Mouse (Mus musculus) adrenal gland (tissue): ENCODE results near the gene Ssx9.
"Not testable (repeated sequence)": the region's sequence is repeated elsewhere in the genome, so short reads cannot be mapped to it uniquely, and the experiment has no call there.

ENCODE experiments used
- intact Hi-C: fragments of 180-260 bp; cut with DNase I; formaldehyde crosslinking; loops from one replicate; pipeline ENCODE4 v1.15.1; 2025
- long read RNA-seq, 2 experiments: library from polyadenylated mRNA; unstranded; transcript quantifications; one replicate each; pipeline ENCODE4 v2.0.0; 2020; ENCODE audit warnings: borderline replicate concordance in 1 of 2; ENCODE audit not compliant: insufficient replicate concordance in 1 of 2

Ssx9 gene
- long read RNA-seq, experiment 1, result 0 reads
- long read RNA-seq, experiment 2, result 0 reads

DNA sequence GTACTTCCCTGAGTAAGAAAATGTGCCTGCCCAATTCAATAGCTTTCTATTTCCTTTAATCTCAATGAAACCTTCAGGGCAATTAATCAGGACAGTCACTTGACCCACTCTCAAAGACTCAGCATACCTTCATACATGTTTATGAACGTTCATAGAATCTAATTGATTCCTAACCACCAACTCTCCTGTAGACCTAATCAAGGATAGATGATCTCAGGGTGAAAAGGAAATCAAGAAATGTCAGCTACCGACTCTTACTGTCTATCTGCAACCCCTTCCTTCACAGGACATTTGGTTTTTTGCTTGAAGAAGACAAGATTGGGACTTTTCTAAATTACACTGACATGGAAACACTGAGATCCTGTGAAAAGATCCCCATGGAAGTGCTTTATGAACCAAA lies at the start of gene Ssx9:
Ssx9 (plus strand) TSS at position 301 of the 400 bp plus-strand sequence.
- intact Hi-C loops, result not testable (repeated sequence)

DNA sequence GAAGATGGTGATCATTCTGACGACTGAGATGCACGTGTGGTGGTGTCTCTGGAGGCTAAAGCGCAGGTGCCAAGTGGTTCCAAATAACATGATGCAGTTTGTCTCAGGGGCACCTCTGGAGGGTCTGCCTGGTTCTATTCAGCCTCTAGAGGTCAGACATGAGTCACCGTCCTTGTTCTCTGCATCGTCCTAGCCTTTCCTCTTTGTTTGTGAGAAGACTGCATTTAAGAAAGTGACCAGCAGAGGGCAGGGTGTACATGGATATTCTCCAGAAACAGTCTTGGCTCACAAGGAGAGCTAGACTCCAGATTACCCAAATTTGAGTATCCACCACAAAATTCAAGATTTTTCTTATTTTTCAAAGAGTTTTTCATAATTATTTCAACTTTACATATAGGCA lies 15.3 kb upstream of the Ssx9 start:
- intact Hi-C loops, result loop anchor here (5.0 kb wide), 1 partner anchor 121 kb away; no protein-coding TSS in a partner anchor

DNA sequence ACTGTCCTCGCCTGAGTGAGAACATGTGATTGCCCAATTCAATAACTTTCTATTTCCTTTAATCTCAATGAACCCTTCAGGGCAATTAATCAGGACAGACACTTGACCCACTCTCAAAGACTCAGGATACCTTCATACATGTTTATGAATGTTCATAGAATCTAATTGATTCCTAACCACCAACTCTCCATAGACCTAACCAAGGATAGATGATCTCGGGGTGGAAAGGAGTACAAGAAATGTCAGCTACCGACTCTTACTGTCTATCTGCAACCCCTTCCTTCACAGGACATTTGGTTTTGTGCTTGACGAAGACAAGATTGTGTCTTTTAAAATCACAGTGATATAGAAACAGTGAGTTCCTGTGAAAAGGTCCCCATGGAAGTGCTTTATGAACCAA lies 55.2 kb downstream of the Ssx9 start, which contains the start of gene Ssxb5:
Ssxb5 (plus strand) TSS at position 301 of the 400 bp plus-strand sequence.
- intact Hi-C loops, result not testable (repeated sequence)
